Mouse (Mus musculus): Measurements from ENCODE around the gene Clns1a.

The Clns1a gene

DNA sequence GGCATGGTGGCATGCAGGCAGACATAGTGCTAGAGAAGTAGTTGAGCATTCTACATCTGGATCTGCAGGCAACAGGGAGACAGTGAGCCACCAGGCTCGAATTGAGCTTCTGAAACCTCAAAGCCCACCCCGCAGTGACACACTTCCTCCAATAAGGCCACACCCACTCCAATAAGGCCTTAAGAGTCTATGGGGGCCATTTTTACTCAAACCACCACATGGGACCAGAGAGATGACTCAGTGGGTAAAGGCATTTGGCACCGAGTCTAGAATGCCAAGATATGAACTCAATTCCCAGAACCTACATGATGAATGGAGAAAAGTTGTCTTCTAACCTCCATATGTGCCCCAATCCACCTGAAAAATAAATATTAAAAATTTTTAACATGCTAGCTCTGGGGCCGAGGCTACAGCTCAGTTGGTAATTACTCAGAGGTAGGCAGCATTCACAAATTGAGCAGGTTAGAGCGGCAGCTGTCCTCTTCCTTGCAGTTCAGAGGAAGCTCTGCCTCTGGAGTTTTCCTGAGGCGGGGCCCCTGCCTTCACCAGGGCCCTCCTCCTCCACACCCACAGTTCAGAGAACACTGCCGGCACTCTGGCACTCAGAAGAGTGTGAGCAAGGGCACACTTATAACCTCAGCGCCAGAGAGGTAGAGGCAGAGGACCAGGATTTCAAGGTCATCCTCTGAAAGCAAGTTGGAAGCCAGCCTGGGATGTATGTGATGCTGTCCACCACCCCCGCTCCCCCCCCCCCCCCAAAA is 70.2 kb downstream of the Clns1a start:
- DNase-seq, result no peak

DNA sequence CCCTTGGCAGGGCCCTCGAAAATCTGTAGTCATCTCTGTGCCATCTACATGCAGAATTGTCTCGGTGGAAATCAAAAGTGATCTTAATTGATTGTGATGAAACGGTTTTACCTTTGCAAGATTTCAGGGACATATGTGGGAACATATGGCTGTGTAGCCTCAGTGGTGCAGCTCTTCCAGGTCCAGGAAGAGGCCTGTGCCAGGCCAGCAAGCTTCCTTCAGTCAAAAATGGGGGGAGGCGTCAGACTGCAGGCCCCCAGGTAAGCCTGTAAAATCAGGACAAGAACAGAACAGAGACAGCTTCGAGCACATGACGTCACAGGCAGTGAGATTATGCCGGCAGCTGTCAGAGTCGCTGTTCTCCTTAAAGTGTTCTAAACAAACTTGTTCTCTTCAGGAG is 71.4 kb downstream of the Clns1a start:
- DNase-seq, result peak; percentile 47

DNA sequence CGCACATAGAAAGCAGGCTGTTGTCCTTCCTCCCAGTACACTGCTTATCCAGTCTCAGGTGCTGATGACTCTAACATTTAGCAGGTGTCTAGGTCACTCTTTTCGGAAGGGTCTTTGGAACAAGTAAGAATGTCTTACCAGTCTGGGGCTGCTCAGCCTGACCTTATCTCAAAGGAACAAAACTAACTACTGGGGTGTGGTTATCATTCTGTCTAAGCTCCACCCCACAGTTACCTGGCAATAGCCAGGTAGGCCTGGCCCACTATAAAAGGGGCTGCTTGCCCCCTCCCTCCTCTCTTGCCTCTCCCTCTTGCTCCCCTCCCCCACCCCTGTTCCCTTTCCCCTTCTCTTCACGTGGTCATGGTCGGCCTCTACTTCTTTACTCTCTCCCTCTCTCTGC is 72.6 kb downstream of the Clns1a start:
- DNase-seq, result no peak

All from right cerebral cortex, adult 18-20 months (tissue).